Mouse (Mus musculus) stomach, embryonic 16.5 days (tissue): ENCODE measurements around the gene Olfr172. TPM values are rescaled to one million over a fixed set of nuclear protein-coding genes. Genes with fewer than 3 reads are reported as not detected.

Experiments used
- microRNA-seq: library from miRNA; unstranded; fragments of <30 nt; microRNA quantifications from one replicate; pipeline ENCODE4, GENCODE M21; 2016
- polyA plus RNA-seq: library from polyadenylated mRNA; unstranded; fragments of >200 nt; fragmentation: Nextera tagmentation; extraction: Ambion mirVana; gene quantifications from 2 replicates; pipeline ENCODE4 v1.2.1, GENCODE M21; 2015

Gene Olfr172
- polyA plus RNA-seq, 1 experiment from 2014 or later, result not detected

Small RNA genes within 50 kb of the gene (microRNA-seq; reads per million reads assigned to microRNA genes)
- gene Gm27564, result not detected

Other genes starting within 250 kb of the Olfr172 start
- 11.7 and 14.7 TPM in 2 replicates for gene St3gal6, start 238.9 kb downstream of the Olfr172 start, polyA plus RNA-seq
- gene Gm813, start 146.2 kb downstream of the Olfr172 start, polyA plus RNA-seq, result not detected in 2 replicates
- not detected in 2 replicates for gene E330017A01Rik, start 124.4 kb downstream of the Olfr172 start, polyA plus RNA-seq
- gene Cpox, start 92.9 kb downstream of the Olfr172 start, polyA plus RNA-seq, result 40.4 and 41.1 TPM in 2 replicates
- gene Gpr15, start 44.1 kb downstream of the Olfr172 start, polyA plus RNA-seq, result 0.14 TPM in 1 of 2 replicates, not detected in the other
- 125 and 138 TPM in 2 replicates for gene Cldnd1, start 35.3 kb downstream of the Olfr172 start, polyA plus RNA-seq
- not detected in 2 replicates for gene Olfr173, start 37.1 kb upstream of the Olfr172 start, polyA plus RNA-seq
- gene Olfr175-ps1, start 63.6 kb upstream of the Olfr172 start, polyA plus RNA-seq, result not detected in 2 replicates
- gene Olfr177, start 111.6 kb upstream of the Olfr172 start, polyA plus RNA-seq, result not detected in 2 replicates
- not detected in 2 replicates for gene Olfr178, start 128.9 kb upstream of the Olfr172 start, polyA plus RNA-seq
- not detected in 2 replicates for gene Olfr181, start 165.6 kb upstream of the Olfr172 start, polyA plus RNA-seq
- gene Olfr180, start 166.2 kb upstream of the Olfr172 start, polyA plus RNA-seq, result not detected in 2 replicates
- not detected in 2 replicates for gene Olfr183, start 232.2 kb upstream of the Olfr172 start, polyA plus RNA-seq